Mouse (Mus musculus) liver, embryonic 12.5 days (tissue): ENCODE results near the gene Usp24. TPM values are rescaled to one million over a fixed set of nuclear protein-coding genes. Genes with fewer than 3 reads are reported as not detected.

Experiments
- ATAC-seq: fragments of 200-750 bp; cut with Nextera tagmentation; 2 replicates; pipeline ENCODE4 v1.8.0; 2017; ENCODE audit warnings: moderate number of reproducible peaks, mild to moderate bottlenecking, moderate library complexity
- H3K27ac ChIP-seq: fragments of 300-500 bp; sonication (generic); 2 replicates; pipeline ENCODE4 v1.5.1; 2016; ENCODE audit warnings: mild to moderate bottlenecking
- H3K27me3 ChIP-seq: fragments of 300-500 bp; sonication (generic); replicated peaks from 2 replicates; pipeline ENCODE4 v1.6.1; 2016; ENCODE audit warnings: mild to moderate bottlenecking, moderate library complexity
- H3K36me3 ChIP-seq: fragments of 300-500 bp; sonication (generic); 2 replicates; pipeline ENCODE4 v1.6.1; 2016; ENCODE audit warnings: mild to moderate bottlenecking, moderate library complexity
- H3K4me1 ChIP-seq: fragments of 300-500 bp; sonication (generic); 2 replicates; pipeline ENCODE4 v1.6.1; 2016
- H3K4me2 ChIP-seq: fragments of 300-500 bp; sonication (generic); 2 replicates; pipeline ENCODE4 v1.6.1; 2016; ENCODE audit warnings: mild to moderate bottlenecking, moderate library complexity
- H3K4me3 ChIP-seq: fragments of 300-500 bp; sonication (generic); 2 replicates; pipeline ENCODE4 v1.5.1; 2016; ENCODE audit warnings: mild to moderate bottlenecking, moderate library complexity
- H3K9ac ChIP-seq: fragments of 300-500 bp; sonication (generic); 2 replicates; pipeline ENCODE4 v1.6.1; 2016; ENCODE audit warnings: mild to moderate bottlenecking, moderate library complexity
- H3K9me3 ChIP-seq: fragments of 300-500 bp; sonication (generic); replicated peaks from 2 replicates; pipeline ENCODE4 v1.6.1; 2016; ENCODE audit warnings: mild to moderate bottlenecking, moderate library complexity
- WGBS: fragments of 180-500 bp; shearing (Covaris S2); methylation state at CpG from one replicate; pipeline ENCODE4 v1.1.7; 2016; ENCODE audit not compliant: insufficient replicate concordance; 5-methylcytosine and 5-hydroxymethylcytosine counted together
- polyA plus RNA-seq: library from polyadenylated mRNA; unstranded; fragments of >200 nt; fragmentation: Nextera tagmentation; extraction: Ambion mirVana; gene quantifications from 2 replicates; pipeline ENCODE4 v1.2.1, GENCODE M21; 2016

Gene Usp24
- polyA plus RNA-seq, 1 experiment from 2014 or later: 13.5 TPM

- Histone ChIP-seq H3K9me3 (no peaks in the 10 kb centered on the region), H3K27ac (no peak overlapping the region), H3K4me3 (no peak overlapping the region), H3K4me1 (no peaks in the 10 kb centered on the region), H3K4me2 (no peak overlapping the region), H3K9ac (no peak overlapping the region), H3K36me3 (peaks cover 91% of the 10 kb centered on the region), H3K27me3 (no peaks in the 10 kb centered on the region)
- no peak for ATAC-seq
- 83% methylated on average over 14 of the region's 14 CpGs for WGBS
Observed at GRCm38 (mm10) chr4:106378839-106379572, 63.0 kb downstream of the Usp24 start.

DNA sequence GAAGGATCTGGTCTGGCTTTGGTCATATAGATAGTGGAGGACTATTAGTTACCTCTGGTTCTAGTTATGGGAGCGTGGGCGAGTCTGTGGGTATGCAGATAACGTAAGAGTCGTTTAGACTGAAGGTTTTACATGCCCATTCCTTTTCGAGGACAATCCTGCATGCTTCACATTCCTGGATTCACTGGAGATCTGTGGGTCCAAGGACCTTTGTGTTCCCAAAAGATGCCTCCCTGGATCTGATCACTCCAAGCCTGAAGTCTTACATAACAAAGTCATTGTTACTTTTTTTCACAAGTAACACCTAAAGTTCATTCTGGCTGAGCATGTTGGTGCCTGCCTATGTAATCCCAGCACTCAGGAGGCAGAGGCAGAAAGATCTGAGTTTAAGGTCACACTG is 65.1 kb downstream of the Usp24 start:
- no peak overlapping the region for H3K4me2 ChIP-seq
- H3K9me3 ChIP-seq: no peaks in the 10 kb centered on the region
- no peaks in the 10 kb centered on the region for H3K27me3 ChIP-seq
- no peaks in the 10 kb centered on the region for H3K4me1 ChIP-seq
- H3K27ac ChIP-seq: no peak overlapping the region
- 72% methylated on average over 5 of the region's 5 CpGs for WGBS
- no peak overlapping the region for H3K9ac ChIP-seq
- ATAC-seq: no peak
- no peak overlapping the region for H3K4me3 ChIP-seq
- H3K36me3 ChIP-seq: peaks cover 92% of the 10 kb centered on the region

DNA sequence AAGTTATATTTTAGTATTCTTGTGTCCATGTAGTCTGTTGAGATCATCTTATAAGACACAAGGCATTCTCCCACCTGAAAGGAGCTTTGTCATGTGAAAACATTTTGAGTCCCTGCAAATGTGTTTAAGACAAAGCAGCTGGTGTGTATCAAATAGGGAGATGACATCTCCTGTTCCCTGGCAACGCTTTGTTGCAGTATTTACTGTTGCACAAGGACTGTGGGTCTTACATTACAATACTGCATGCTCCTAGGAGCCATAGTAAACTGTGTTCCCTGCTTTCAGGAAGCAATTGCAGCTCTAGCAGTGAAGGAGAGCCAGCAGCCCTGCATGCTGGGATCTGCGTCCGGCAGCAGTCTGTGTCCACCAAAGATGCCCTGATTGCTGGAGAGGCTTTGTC is 73.9 kb downstream of the Usp24 start:
- WGBS: 87% methylated on average over 3 of the region's 3 CpGs
- Histone ChIP-seq H3K4me1 (no peaks in the 10 kb centered on the region), H3K9me3 (no peaks in the 10 kb centered on the region), H3K27me3 (no peaks in the 10 kb centered on the region), H3K36me3 (peaks cover 76% of the 10 kb centered on the region), H3K4me3 (no peak overlapping the region), H3K27ac (no peak overlapping the region), H3K4me2 (no peak overlapping the region), H3K9ac (no peak overlapping the region)
- ATAC-seq: no peak

GRCm38 (mm10) chr4:106409621-106410020 is 93.6 kb downstream of the Usp24 start:
- Histone ChIP-seq H3K4me2 (no peak overlapping the region), H3K27ac (no peak overlapping the region), H3K4me3 (no peak overlapping the region), H3K36me3 (peaks cover 94% of the 10 kb centered on the region), H3K9me3 (no peaks in the 10 kb centered on the region), H3K27me3 (no peaks in the 10 kb centered on the region), H3K9ac (no peak overlapping the region), H3K4me1 (no peaks in the 10 kb centered on the region)
- WGBS: 89% methylated on average over 14 of the region's 14 CpGs
- no peak for ATAC-seq

GRCm38 (mm10) chr4:106419256-106419655 is 103.2 kb downstream of the Usp24 start:
- no peaks in the 10 kb centered on the region for H3K9me3 ChIP-seq
- H3K27me3 ChIP-seq: no peaks in the 10 kb centered on the region
- H3K4me1 ChIP-seq: no peaks in the 10 kb centered on the region
- no peak overlapping the region for H3K4me2 ChIP-seq
- 78% methylated on average over 3 of the region's 3 CpGs for WGBS
- no peak overlapping the region for H3K4me3 ChIP-seq
- no peak overlapping the region for H3K27ac ChIP-seq
- no peak for ATAC-seq
- peaks cover 88% of the 10 kb centered on the region for H3K36me3 ChIP-seq
- H3K9ac ChIP-seq: no peak overlapping the region

GRCm38 (mm10) chr4:106419791-106420190 is 103.8 kb downstream of the Usp24 start:
- H3K4me1 ChIP-seq: no peaks in the 10 kb centered on the region
- no peak overlapping the region for H3K4me2 ChIP-seq
- ATAC-seq: no peak
- WGBS: 93% methylated on average over 6 of the region's 6 CpGs
- no peak overlapping the region for H3K27ac ChIP-seq
- no peaks in the 10 kb centered on the region for H3K27me3 ChIP-seq
- no peaks in the 10 kb centered on the region for H3K9me3 ChIP-seq
- no peak overlapping the region for H3K4me3 ChIP-seq
- peaks cover 88% of the 10 kb centered on the region for H3K36me3 ChIP-seq
- H3K9ac ChIP-seq: no peak overlapping the region

GRCm38 (mm10) chr4:106422597-106422996 is 106.6 kb downstream of the Usp24 start:
- no peaks in the 10 kb centered on the region for H3K4me1 ChIP-seq
- H3K9me3 ChIP-seq: no peaks in the 10 kb centered on the region
- ATAC-seq: no peak
- peaks cover 84% of the 10 kb centered on the region for H3K36me3 ChIP-seq
- H3K4me3 ChIP-seq: no peak overlapping the region
- no peaks in the 10 kb centered on the region for H3K27me3 ChIP-seq
- H3K9ac ChIP-seq: no peak overlapping the region
- 91% methylated on average over 3 of the region's 3 CpGs for WGBS
- no peak overlapping the region for H3K27ac ChIP-seq
- H3K4me2 ChIP-seq: no peak overlapping the region

- Histone ChIP-seq H3K4me1 (no peaks in the 10 kb centered on the region), H3K4me3 (no peak overlapping the region), H3K4me2 (no peak overlapping the region), H3K27ac (no peak overlapping the region), H3K9me3 (no peaks in the 10 kb centered on the region), H3K27me3 (no peaks in the 10 kb centered on the region), H3K9ac (no peak overlapping the region), H3K36me3 (peaks cover 84% of the 10 kb centered on the region)
- ATAC-seq: no peak
- 93% methylated on average over 1 of the region's 1 CpGs for WGBS
Observed at GRCm38 (mm10) chr4:106424560-106424959, 108.5 kb downstream of the Usp24 start.

DNA sequence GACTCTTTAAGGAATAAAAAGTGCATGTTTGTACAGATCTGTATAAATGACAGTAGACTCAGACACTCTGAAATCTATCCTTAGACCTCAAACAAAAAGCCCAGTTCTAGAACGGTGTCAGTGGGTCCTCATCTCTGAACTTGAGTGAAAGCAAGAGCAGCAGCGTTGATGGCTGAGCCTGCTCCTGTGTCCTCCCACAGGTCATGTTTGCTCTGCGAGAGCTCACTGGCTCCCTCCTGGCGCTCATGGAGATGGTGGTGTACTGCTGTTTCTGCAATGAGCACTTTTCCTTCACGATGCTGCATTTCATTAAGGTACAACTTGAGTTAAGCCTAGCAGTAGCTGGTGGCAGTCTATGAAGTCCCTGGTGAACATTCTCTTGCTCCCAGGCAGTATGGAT is 110.3 kb downstream of the Usp24 start:
- Histone ChIP-seq H3K9me3 (no peaks in the 10 kb centered on the region), H3K36me3 (peaks cover 86% of the 10 kb centered on the region)

DNA sequence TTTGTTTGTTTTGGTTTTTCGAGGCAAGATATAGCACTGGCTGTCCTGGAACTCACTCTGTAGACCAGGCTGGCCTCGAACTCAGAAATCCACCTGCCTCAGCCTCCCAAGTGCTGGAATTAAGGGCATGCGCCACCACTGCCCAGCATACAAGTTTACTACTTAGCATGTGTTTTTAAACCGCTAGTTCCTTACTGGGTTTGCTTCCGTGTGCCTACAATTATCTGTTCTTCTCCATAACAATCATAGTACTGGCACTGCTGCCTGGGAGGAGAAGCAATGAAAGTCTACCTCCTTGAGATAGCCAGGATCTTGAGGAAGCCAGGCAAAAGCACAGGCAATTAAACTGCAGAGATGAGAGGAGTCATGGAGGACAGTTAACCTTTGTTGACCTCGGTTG is 112.6 kb downstream of the Usp24 start:
- no peak overlapping the region for H3K27ac ChIP-seq

More for the DNA sequence above, 110.3 kb downstream of the Usp24 start:
- WGBS: 83% methylated on average over 5 of the region's 5 CpGs
- no peaks in the 10 kb centered on the region for H3K27me3 ChIP-seq
- H3K4me1 ChIP-seq: no peaks in the 10 kb centered on the region
- no peak for ATAC-seq
- no peak overlapping the region for H3K4me2 ChIP-seq
- no peak overlapping the region for H3K27ac ChIP-seq
- no peak overlapping the region for H3K4me3 ChIP-seq
- no peak overlapping the region for H3K9ac ChIP-seq

GRCm38 (mm10) chr4:106429106-106429505 is 113.1 kb downstream of the Usp24 start:
- ATAC-seq: no peak
- no peak overlapping the region for H3K4me3 ChIP-seq

More for the DNA sequence above, 112.6 kb downstream of the Usp24 start:
- H3K4me1 ChIP-seq: no peaks in the 10 kb centered on the region
- no peak overlapping the region for H3K4me2 ChIP-seq
- 79% methylated on average over 6 of the region's 6 CpGs for WGBS
- peaks cover 92% of the 10 kb centered on the region for H3K36me3 ChIP-seq
- no peak for ATAC-seq
- H3K4me3 ChIP-seq: no peak overlapping the region
- no peak overlapping the region for H3K9ac ChIP-seq
- H3K9me3 ChIP-seq: no peaks in the 10 kb centered on the region
- no peaks in the 10 kb centered on the region for H3K27me3 ChIP-seq

DNA sequence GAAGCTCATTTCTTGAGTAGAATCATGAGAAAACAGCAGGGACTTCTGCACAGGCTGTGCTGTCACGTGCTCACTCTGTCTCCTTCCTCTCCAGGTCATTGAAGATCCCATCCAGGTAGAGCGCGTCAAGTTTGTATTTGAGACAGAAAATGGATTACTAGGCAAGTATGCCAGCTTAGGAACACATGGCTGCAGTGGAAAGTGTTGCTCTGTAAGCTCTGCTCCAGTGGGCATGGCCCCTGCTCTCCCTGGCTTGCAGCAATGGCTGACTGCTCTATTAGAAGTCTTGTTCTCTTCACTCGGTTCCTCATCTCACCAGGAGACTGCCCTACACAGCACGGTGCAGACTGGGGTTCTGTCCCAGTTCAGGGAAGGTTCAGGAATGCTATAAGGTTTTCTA is 114.4 kb downstream of the Usp24 start:
- Histone ChIP-seq H3K9me3 (no peaks in the 10 kb centered on the region), H3K4me2 (no peak overlapping the region), H3K4me1 (no peaks in the 10 kb centered on the region), H3K27ac (no peak overlapping the region), H3K27me3 (no peaks in the 10 kb centered on the region), H3K9ac (no peak overlapping the region), H3K36me3 (peaks cover 92% of the 10 kb centered on the region), H3K4me3 (no peak overlapping the region)
- 90% methylated on average over 5 of the region's 5 CpGs for WGBS
- no peak for ATAC-seq

More at GRCm38 (mm10) chr4:106429106-106429505, 113.1 kb downstream of the Usp24 start:
- Histone ChIP-seq H3K36me3 (peaks cover 93% of the 10 kb centered on the region), H3K9me3 (no peaks in the 10 kb centered on the region), H3K4me1 (no peaks in the 10 kb centered on the region), H3K9ac (no peak overlapping the region), H3K27ac (no peak overlapping the region), H3K4me2 (no peak overlapping the region), H3K27me3 (no peaks in the 10 kb centered on the region)
- WGBS: 71% methylated on average over 7 of the region's 7 CpGs

DNA sequence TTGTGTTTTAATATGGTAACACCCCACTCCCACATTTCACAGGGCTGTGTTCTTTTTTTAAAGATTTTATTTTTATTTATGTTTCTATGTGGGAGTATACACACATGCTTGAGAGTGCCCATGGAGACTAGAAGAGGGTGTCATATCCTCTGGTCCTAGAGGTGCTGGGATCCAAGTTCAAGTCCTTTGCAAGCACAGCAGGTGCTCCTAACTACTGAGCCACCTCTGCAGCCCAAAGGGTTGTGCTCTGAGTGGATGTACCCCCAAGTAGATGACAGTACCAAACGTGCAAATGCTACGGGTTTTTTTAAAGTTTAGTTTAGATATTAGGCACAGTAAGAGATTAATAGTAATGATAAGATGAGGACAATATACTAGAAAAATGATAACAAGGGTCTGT is 119.4 kb downstream of the Usp24 start:
- no peak overlapping the region for H3K4me2 ChIP-seq
- H3K9me3 ChIP-seq: no peaks in the 10 kb centered on the region
- no peak overlapping the region for H3K27ac ChIP-seq
- no peaks in the 10 kb centered on the region for H3K27me3 ChIP-seq
- no peak for ATAC-seq
- H3K4me3 ChIP-seq: no peak overlapping the region
- H3K9ac ChIP-seq: no peak overlapping the region
- H3K36me3 ChIP-seq: peaks cover 95% of the 10 kb centered on the region
- no peaks in the 10 kb centered on the region for H3K4me1 ChIP-seq
- WGBS: 84% methylated on average over 2 of the region's 2 CpGs
